Mouse (Mus musculus) intestine, postnatal 0 days (tissue): ENCODE results near the gene Cd151. TPM values are rescaled to one million over a fixed set of nuclear protein-coding genes. Genes with fewer than 3 reads are reported as not detected.

ENCODE experiments used
- ATAC-seq: fragments of 200-750 bp; cut with Nextera tagmentation; 2 replicates; pipeline ENCODE4 v1.8.0; 2017; ENCODE audit warnings: mild to moderate bottlenecking, moderate TSS enrichment, moderate library complexity
- H3K27ac ChIP-seq: fragments of 300-500 bp; sonication (generic); 2 replicates; pipeline ENCODE4 v1.5.1; 2014; ENCODE audit warnings: mild to moderate bottlenecking, low read depth, low read length, moderate library complexity
- H3K27me3 ChIP-seq: fragments of 300-500 bp; sonication (generic); replicated peaks from 2 replicates; pipeline ENCODE4 v1.6.1; 2014; ENCODE audit warnings: low read length, mixed read lengths; ENCODE audit not compliant: control insufficient read depth, insufficient read depth
- H3K36me3 ChIP-seq: fragments of 300-500 bp; sonication (generic); 2 replicates; pipeline ENCODE4 v1.6.1; 2014; ENCODE audit warnings: mild to moderate bottlenecking, moderate library complexity; ENCODE audit not compliant: control insufficient read depth, insufficient read depth
- H3K4me1 ChIP-seq: fragments of 300-500 bp; sonication (generic); replicated peaks from 2 replicates; pipeline ENCODE4 v1.6.1; 2014; ENCODE audit warnings: antibody characterized with exemption, low read length, mixed read lengths; ENCODE audit not compliant: control insufficient read depth, insufficient read depth
- H3K4me2 ChIP-seq: fragments of 300-500 bp; sonication (generic); replicated peaks from 2 replicates; pipeline ENCODE4 v1.6.1; 2014; ENCODE audit warnings: low read depth, mild to moderate bottlenecking, moderate library complexity
- H3K4me3 ChIP-seq: fragments of 300-500 bp; sonication (generic); 2 replicates; pipeline ENCODE4 v1.5.1; 2014; ENCODE audit warnings: low read depth, low read length
- H3K9ac ChIP-seq: fragments of 300-500 bp; sonication (generic); 2 replicates; pipeline ENCODE4 v1.6.1; 2014; ENCODE audit warnings: mild to moderate bottlenecking, low read depth, low read length
- H3K9me3 ChIP-seq: fragments of 300-500 bp; sonication (generic); 2 replicates; pipeline ENCODE4 v1.6.1; 2016; ENCODE audit warnings: mixed run types; ENCODE audit not compliant: control insufficient read depth
- CTCF ChIP-seq: sonication (generic); IDR thresholded peaks from 2 replicates; pipeline ENCODE4 v1.5.1; 2016; ENCODE audit warnings: low read depth, mild to moderate bottlenecking, control low read depth, antibody characterized with exemption, moderate library complexity
- WGBS: fragments of 180-500 bp; shearing (Covaris S2); extraction: QIAGEN DNeasy Blood & Tissue Kit; methylation state at CpG from one replicate; pipeline ENCODE4 v1.1.7; 2014; 5-methylcytosine and 5-hydroxymethylcytosine counted together
- polyA plus RNA-seq: library from polyadenylated mRNA; unstranded; fragments of >200 nt; fragmentation: Nextera tagmentation; extraction: Ambion mirVana; gene quantifications from 2 replicates; pipeline ENCODE4 v1.2.1, GENCODE M21; 2015

The Cd151 gene
- polyA plus RNA-seq, 1 experiment from 2014 or later = 29.3 TPM

DNA sequence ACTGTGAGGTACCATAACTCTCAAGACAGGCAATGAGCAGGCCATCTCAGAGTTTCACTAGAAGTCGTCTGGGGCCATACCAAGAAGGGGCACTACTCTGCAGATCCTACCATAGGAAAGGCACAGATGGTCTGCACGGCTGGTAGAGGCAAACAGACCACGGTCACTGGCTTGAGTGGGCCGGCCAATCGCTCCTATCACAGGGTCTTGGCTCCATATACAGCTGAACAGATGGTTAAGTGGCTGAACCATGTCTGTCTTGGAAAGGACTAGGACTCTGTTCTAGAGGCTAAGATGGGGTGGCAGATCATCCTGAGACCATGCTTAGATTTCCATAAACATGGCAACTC, 35.3 kb downstream of the Cd151 start:
- WGBS = 86% methylated on average over 5 of the region's 5 CpGs
- Histone ChIP-seq H3K27ac (no peak overlapping the region), H3K4me1 (no peaks in the 10 kb centered on the region), H3K9me3 (no peaks in the 10 kb centered on the region), H3K9ac (no peak overlapping the region), H3K36me3 (peaks cover 7% of the 10 kb centered on the region; the same call in 1 of the 2 replicates), H3K4me3 (no peak overlapping the region), H3K4me2 (no peak overlapping the region), H3K27me3 (no peaks in the 10 kb centered on the region)
- TF ChIP-seq CTCF = no peak
- ATAC-seq = no peak

GRCm38 (mm10) chr7:141506278-141506677, 39.1 kb downstream of the Cd151 start:
- H3K9ac ChIP-seq = no peak overlapping the region
- peak; percentile 29 for ATAC-seq
- H3K9me3 ChIP-seq = no peaks in the 10 kb centered on the region
- no peak overlapping the region for H3K4me2 ChIP-seq
- H3K36me3 ChIP-seq = peaks cover 6% of the 10 kb centered on the region; the same call in 1 of the 2 replicates
- TF ChIP-seq CTCF = no peak
- H3K4me1 ChIP-seq = no peaks in the 10 kb centered on the region
- 55% methylated on average over 2 of the region's 2 CpGs for WGBS
- H3K4me3 ChIP-seq = no peak overlapping the region
- H3K27ac ChIP-seq = peak overlapping the region; percentile 31
- no peaks in the 10 kb centered on the region for H3K27me3 ChIP-seq

DNA sequence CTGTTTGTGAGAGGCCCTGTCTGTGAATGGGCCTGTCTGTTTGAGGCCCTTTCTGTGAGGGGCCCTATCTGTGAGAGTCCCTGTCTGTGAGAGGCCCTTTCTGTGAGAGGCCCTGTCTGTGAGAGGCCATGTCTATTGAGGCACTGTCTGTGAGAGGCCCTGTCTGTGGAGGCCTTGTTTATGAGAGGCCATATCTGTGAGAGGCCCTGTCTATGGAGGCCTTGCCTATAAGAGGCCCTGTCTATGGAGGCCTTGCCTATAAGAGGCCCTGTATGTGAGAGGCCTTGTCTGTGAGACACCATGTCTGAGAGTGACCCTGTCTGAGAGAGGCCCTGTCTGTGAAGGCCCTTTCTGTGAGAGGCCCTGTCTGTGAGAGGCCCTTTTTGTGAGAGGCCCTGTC, 41.0 kb downstream of the Cd151 start:
- TF ChIP-seq CTCF = no peak
- Histone ChIP-seq H3K9me3 (no peaks in the 10 kb centered on the region), H3K27me3 (no peaks in the 10 kb centered on the region), H3K4me3 (no peak overlapping the region), H3K9ac (no peak overlapping the region), H3K27ac (peak overlapping the region; percentile 87), H3K4me1 (no peaks in the 10 kb centered on the region), H3K36me3 (peaks cover 17% of the 10 kb centered on the region; the same call in 1 of the 2 replicates), H3K4me2 (no peak overlapping the region)
- ATAC-seq = peak; percentile 91

GRCm38 (mm10) chr7:141510196-141510595, 43.0 kb downstream of the Cd151 start:
- ATAC-seq = no peak
- Histone ChIP-seq H3K9ac (no peak overlapping the region), H3K27ac (no peak overlapping the region), H3K36me3 (peaks cover 21% of the 10 kb centered on the region; the same call in 1 of the 2 replicates), H3K9me3 (no peaks in the 10 kb centered on the region), H3K27me3 (no peaks in the 10 kb centered on the region), H3K4me3 (no peak overlapping the region), H3K4me2 (no peak overlapping the region), H3K4me1 (no peaks in the 10 kb centered on the region)
- 86% methylated on average over 5 of the region's 5 CpGs for WGBS
- no peak for TF ChIP-seq CTCF

DNA sequence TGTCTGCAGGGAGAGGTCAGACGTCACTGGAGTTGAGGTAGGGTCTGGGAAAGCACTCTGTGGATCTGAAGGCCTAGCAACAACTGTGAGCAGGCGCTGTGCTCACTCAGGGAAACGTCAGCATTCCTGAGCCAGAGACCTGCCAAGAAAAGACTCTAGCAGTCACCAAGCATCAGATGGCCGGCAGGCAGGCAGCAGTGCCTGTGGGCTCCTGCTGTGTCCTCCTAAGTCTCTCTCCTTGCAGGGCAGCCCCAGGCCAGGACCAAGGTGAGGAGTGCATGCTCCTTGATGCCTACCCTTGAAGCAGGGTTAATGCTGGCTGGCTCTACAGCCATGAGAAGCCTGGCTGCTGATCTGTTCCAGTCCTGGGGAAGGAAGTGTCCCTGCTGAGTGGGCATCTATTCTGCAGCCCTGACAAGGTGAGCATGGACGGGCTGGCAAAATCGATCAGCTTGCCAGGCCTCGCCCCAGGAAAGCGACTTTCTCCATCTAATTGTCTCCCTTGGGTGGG, 43.5 kb downstream of the Cd151 start:
- no peaks in the 10 kb centered on the region for H3K9me3 ChIP-seq
- H3K4me1 ChIP-seq = no peaks in the 10 kb centered on the region
- no peak overlapping the region for H3K4me3 ChIP-seq
- H3K27ac ChIP-seq = no peak overlapping the region
- no peaks in the 10 kb centered on the region for H3K27me3 ChIP-seq
- no peak for ATAC-seq
- H3K36me3 ChIP-seq = peaks cover 26% of the 10 kb centered on the region; the same call in 1 of the 2 replicates
- no peak overlapping the region for H3K4me2 ChIP-seq
- 83% methylated on average over 8 of the region's 8 CpGs for WGBS
- H3K9ac ChIP-seq = no peak overlapping the region
- no peak for TF ChIP-seq CTCF

GRCm38 (mm10) chr7:141517638-141518037, 50.4 kb downstream of the Cd151 start:
- Histone ChIP-seq H3K9ac (no peak overlapping the region), H3K36me3 (peaks cover 16% of the 10 kb centered on the region; the same call in 1 of the 2 replicates), H3K4me3 (no peak overlapping the region), H3K27ac (no peak overlapping the region), H3K4me1 (no peaks in the 10 kb centered on the region), H3K4me2 (no peak overlapping the region), H3K27me3 (no peaks in the 10 kb centered on the region), H3K9me3 (no peaks in the 10 kb centered on the region)
- WGBS = 68% methylated on average over 4 of the region's 4 CpGs
- no peak for TF ChIP-seq CTCF
- ATAC-seq = peak; percentile 57

DNA sequence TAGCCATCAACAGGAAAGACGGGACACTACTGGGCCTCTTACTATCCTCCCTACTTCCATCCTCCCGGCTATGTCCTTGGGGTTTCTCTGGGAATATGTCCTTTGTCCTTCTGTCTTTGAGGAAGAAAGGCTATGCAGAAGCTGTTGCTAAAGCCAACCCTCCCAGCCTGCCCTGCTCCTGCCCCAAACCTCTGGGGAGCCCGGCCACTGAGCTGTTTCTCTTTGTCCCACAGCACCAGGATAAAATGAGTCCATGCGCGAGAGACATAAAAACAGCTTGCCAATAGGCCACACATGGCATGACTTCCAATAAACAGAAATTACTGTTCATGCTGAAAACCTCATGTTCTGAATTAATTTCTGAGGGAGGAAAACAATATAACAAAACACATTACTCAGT, 51.1 kb downstream of the Cd151 start:
- Histone ChIP-seq H3K4me2 (no peak overlapping the region), H3K4me1 (no peaks in the 10 kb centered on the region), H3K27ac (no peak overlapping the region), H3K9me3 (no peaks in the 10 kb centered on the region), H3K9ac (no peak overlapping the region), H3K4me3 (no peak overlapping the region), H3K36me3 (peaks cover 16% of the 10 kb centered on the region; the same call in 1 of the 2 replicates), H3K27me3 (no peaks in the 10 kb centered on the region)
- 92% methylated on average over 5 of the region's 5 CpGs for WGBS
- no peak for TF ChIP-seq CTCF
- ATAC-seq = no peak
